Mouse (Mus musculus) limb, embryonic 15.5 days (tissue): ENCODE measurements around the gene Arl15. TPM values are rescaled to one million over a fixed set of nuclear protein-coding genes. Genes with fewer than 3 reads are reported as not detected.

Source experiments
- ATAC-seq: fragments of 200-750 bp; cut with Nextera tagmentation; 2 replicates; pipeline ENCODE4 v1.8.0; 2017; ENCODE audit warnings: low read depth, moderate TSS enrichment; ENCODE audit not compliant: insufficient number of reproducible peaks, low FRiP score, low TSS enrichment
- H3K27ac ChIP-seq: fragments of 300-500 bp; sonication (generic); 2 replicates; pipeline ENCODE4 v1.5.1; 2015; ENCODE audit warnings: moderate library complexity, mild to moderate bottlenecking, inconsistent platforms
- H3K27me3 ChIP-seq: fragments of 300-500 bp; sonication (generic); 2 replicates; pipeline ENCODE4 v1.6.1; 2015; ENCODE audit warnings: inconsistent platforms
- H3K36me3 ChIP-seq: fragments of 300-500 bp; sonication (generic); 2 replicates; pipeline ENCODE4 v1.6.1; 2015; ENCODE audit warnings: inconsistent platforms
- H3K4me1 ChIP-seq: fragments of 300-500 bp; sonication (generic); 2 replicates; pipeline ENCODE4 v1.6.1; 2015; ENCODE audit warnings: inconsistent platforms
- H3K4me2 ChIP-seq: fragments of 300-500 bp; sonication (generic); 2 replicates; pipeline ENCODE4 v1.6.1; 2015; ENCODE audit warnings: mild to moderate bottlenecking, inconsistent platforms
- H3K4me3 ChIP-seq: fragments of 300-500 bp; sonication (generic); 2 replicates; pipeline ENCODE4 v1.5.1; 2015; ENCODE audit warnings: mild to moderate bottlenecking, inconsistent platforms
- H3K9ac ChIP-seq: fragments of 300-500 bp; sonication (generic); 2 replicates; pipeline ENCODE4 v1.6.1; 2015; ENCODE audit warnings: inconsistent platforms
- H3K9me3 ChIP-seq: fragments of 300-500 bp; sonication (generic); 2 replicates; pipeline ENCODE4 v1.6.1; 2016; ENCODE audit warnings: inconsistent platforms
- WGBS: fragments of 180-500 bp; shearing (Covaris S2); methylation state at CpG from one replicate; pipeline ENCODE4 v1.1.7; 2015; 5-methylcytosine and 5-hydroxymethylcytosine counted together
- polyA plus RNA-seq: library from polyadenylated mRNA; unstranded; fragments of >200 nt; fragmentation: Nextera tagmentation; extraction: Ambion mirVana; gene quantifications from 2 replicates; pipeline ENCODE4 v1.2.1, GENCODE M21; 2015

Arl15 gene
- polyA plus RNA-seq, 1 experiment from 2014 or later, result 10.8 TPM

DNA sequence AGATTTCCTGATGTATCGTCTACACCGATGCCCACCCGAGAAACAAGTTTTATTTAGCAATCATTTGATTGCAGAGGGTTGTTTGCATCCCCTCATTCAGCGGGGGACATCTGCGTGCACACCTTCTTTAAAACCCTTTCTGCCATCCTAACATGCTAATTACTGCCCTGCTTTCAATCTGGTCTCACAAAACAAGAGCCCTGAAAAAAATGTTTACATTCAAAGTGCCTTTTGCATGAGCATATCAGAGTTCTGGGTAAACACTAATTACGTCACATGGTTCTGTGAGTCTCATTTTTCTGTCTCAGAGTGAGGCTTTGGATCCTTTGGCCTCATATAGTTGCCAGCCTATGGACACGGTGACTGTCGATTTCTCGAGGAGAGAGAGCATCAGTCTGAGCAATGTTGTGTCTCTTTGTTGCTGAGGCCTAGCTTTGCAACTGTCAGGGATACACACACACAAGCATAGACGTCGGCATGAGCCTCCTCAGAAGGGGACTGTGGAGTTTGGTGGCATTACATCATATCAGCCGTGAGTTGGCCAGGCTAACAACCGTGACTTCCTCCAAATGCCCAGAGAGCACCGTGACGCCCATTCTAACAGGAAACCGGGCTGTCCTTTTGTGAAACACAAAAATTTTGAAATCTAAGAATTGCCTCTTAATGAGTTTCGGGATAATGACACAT, 283.4 kb downstream of the Arl15 start:
- no peak overlapping the region for H3K4me3 ChIP-seq
- H3K9me3 ChIP-seq, result no peaks in the 10 kb centered on the region
- no peak for ATAC-seq
- no peaks in the 10 kb centered on the region for H3K27me3 ChIP-seq
- 0 out of 2 replicates have a peak, but pooled peaks cover 4% of the 10 kb centered on the region for H3K4me1 ChIP-seq
- no peak overlapping the region for H3K27ac ChIP-seq
- H3K4me2 ChIP-seq, result no peak overlapping the region
- WGBS, result 72% methylated on average over 17 of the region's 17 CpGs
- no peak overlapping the region for H3K9ac ChIP-seq
- H3K36me3 ChIP-seq, result no peaks in the 10 kb centered on the region

DNA sequence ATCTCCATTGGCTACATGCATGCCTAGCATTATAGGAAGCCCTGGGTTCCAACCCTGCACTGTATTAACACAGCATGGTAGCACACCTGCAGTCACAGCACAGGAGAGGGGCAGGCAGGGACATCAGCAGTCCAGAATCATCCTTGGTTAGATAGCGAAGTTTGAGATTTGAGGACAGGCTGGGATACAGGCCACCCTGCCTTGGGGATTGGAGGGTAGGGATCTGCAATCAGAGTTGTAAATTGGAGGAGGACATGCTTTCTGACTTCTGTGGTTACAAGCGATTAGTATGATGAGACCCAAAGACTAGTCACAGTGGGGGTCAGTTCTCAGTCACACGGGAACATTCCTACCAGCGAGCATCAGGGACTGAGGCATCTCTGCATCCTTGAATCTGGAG, 284.5 kb downstream of the Arl15 start:
- Histone ChIP-seq H3K4me1 (0 out of 2 replicates have a peak, but pooled peaks cover 4% of the 10 kb centered on the region), H3K4me3 (no peak overlapping the region), H3K27me3 (no peaks in the 10 kb centered on the region), H3K36me3 (no peaks in the 10 kb centered on the region), H3K27ac (no peak overlapping the region), H3K9ac (no peak overlapping the region), H3K9me3 (no peaks in the 10 kb centered on the region), H3K4me2 (no peak overlapping the region)
- no peak for ATAC-seq
- WGBS, result 83% methylated on average over 4 of the region's 4 CpGs

DNA sequence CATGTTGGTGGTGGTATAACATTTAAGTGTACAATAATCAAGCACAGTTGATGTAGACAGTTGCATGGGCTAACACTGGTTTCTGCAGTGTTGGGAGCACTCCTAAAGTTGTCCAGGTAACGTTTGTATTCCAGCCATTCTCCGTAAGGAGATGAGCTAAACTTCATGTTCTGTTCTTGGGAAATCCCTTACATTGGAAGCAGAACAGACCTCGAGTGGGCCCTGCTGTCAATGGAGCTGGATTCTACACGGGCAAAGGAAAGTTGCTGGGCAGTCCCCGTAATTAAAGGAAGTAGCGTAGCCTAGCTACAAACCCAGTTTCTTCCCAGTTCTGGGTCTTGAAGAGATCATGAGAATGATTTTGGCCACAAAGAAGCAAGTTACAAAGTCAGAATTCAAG, 285.4 kb downstream of the Arl15 start:
- Histone ChIP-seq H3K4me1 (0 out of 2 replicates have a peak, but pooled peaks cover 4% of the 10 kb centered on the region), H3K4me3 (no peak overlapping the region), H3K27me3 (no peaks in the 10 kb centered on the region), H3K27ac (no peak overlapping the region), H3K9me3 (no peaks in the 10 kb centered on the region), H3K9ac (no peak overlapping the region), H3K4me2 (no peak overlapping the region), H3K36me3 (no peaks in the 10 kb centered on the region)
- 91% methylated on average over 6 of the region's 6 CpGs for WGBS
- no peak for ATAC-seq

- H3K9me3 ChIP-seq, result no peaks in the 10 kb centered on the region
- H3K27ac ChIP-seq, result no peak overlapping the region
- no peaks in the 10 kb centered on the region for H3K27me3 ChIP-seq
- WGBS, result 84% methylated on average over 8 of the region's 8 CpGs
- H3K4me2 ChIP-seq, result no peak overlapping the region
- 0 out of 2 replicates have a peak, but pooled peaks cover 4% of the 10 kb centered on the region for H3K4me1 ChIP-seq
- H3K9ac ChIP-seq, result no peak overlapping the region
- no peak for ATAC-seq
- no peak overlapping the region for H3K4me3 ChIP-seq
- no peaks in the 10 kb centered on the region for H3K36me3 ChIP-seq
These were observed 286.2 kb downstream of the Arl15 start for GRCm38 (mm10) chr13:114080491-114080890.

DNA sequence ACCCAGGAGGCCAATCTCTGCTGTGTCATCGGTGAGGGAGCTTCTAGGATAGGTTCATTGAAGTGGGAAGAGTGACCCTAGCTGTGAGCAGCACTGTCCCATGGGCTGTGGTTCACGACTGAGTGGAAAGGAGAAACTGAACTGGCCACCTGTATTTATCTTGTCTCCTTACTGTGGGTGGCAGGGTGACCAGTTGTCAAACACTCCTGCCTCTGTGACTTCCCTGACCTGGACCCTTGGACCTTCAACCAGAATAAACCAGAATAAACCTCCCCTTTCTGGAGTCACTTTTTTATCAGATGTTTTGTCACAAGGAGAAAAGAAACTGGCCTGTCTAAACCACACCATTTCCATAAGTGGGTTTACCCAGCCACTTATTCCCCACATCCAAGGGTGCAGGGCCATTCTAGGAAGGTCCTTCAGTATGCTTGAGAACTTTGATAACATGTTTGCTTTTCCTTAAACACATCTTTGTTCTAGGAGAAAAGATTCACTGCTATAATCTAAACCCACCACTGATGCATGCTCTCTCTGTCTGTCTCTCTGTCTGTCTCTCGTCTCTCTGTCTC, 289.3 kb downstream of the Arl15 start:
- Histone ChIP-seq H3K27ac (no peak overlapping the region), H3K4me2 (no peak overlapping the region), H3K9ac (no peak overlapping the region), H3K9me3 (no peaks in the 10 kb centered on the region), H3K4me3 (no peak overlapping the region), H3K36me3 (no peaks in the 10 kb centered on the region), H3K4me1 (0 out of 2 replicates have a peak, but pooled peaks cover 8% of the 10 kb centered on the region), H3K27me3 (no peaks in the 10 kb centered on the region)
- WGBS, result 85% methylated on average over 3 of the region's 3 CpGs
- ATAC-seq, result no peak

GRCm38 (mm10) chr13:114085442-114085841, 291.1 kb downstream of the Arl15 start:
- H3K4me3 ChIP-seq, result no peak overlapping the region
- 76% methylated on average over 8 of the region's 8 CpGs for WGBS
- no peak overlapping the region for H3K4me2 ChIP-seq
- H3K9me3 ChIP-seq, result no peaks in the 10 kb centered on the region
- no peak overlapping the region for H3K9ac ChIP-seq
- H3K36me3 ChIP-seq, result no peaks in the 10 kb centered on the region
- no peak overlapping the region for H3K27ac ChIP-seq
- no peaks in the 10 kb centered on the region for H3K27me3 ChIP-seq
- ATAC-seq, result no peak
- H3K4me1 ChIP-seq, result 0 out of 2 replicates have a peak, but pooled peaks cover 8% of the 10 kb centered on the region

DNA sequence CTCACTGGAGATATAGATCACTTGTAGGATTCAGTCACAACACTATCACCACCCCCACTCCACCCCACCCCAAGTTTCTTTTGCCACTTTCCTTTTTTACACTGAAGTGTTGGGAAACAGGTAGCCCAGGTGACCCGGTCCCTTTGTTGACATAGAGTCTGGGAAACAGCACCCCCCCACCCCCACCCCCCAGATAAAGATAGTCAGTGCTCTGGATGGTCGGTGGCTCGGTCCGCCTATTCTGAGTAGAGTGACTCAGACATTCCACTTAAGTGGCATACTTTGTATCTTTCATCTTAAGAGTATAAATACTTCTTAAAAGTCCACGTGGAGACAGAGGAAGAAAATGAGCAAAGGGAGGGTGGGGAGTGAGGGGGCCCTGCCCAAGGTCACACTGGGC, 292.0 kb downstream of the Arl15 start:
- Histone ChIP-seq H3K4me1 (0 out of 2 replicates have a peak, but pooled peaks cover 4% of the 10 kb centered on the region), H3K4me2 (no peak overlapping the region), H3K27me3 (no peaks in the 10 kb centered on the region), H3K27ac (no peak overlapping the region), H3K4me3 (no peak overlapping the region), H3K36me3 (no peaks in the 10 kb centered on the region), H3K9ac (no peak overlapping the region), H3K9me3 (no peaks in the 10 kb centered on the region)
- ATAC-seq, result no peak
- WGBS, result 78% methylated on average over 5 of the region's 5 CpGs

- ATAC-seq, result no peak
- no peaks in the 10 kb centered on the region for H3K27me3 ChIP-seq
- no peaks in the 10 kb centered on the region for H3K36me3 ChIP-seq
- no peak overlapping the region for H3K9ac ChIP-seq
- H3K4me3 ChIP-seq, result no peak overlapping the region
- H3K9me3 ChIP-seq, result no peaks in the 10 kb centered on the region
- no peak overlapping the region for H3K27ac ChIP-seq
- H3K4me2 ChIP-seq, result no peak overlapping the region
- 0 out of 2 replicates have a peak, but pooled peaks cover 4% of the 10 kb centered on the region for H3K4me1 ChIP-seq
- WGBS, result 89% methylated on average over 5 of the region's 5 CpGs
These were observed 292.5 kb downstream of the Arl15 start for GRCm38 (mm10) chr13:114086801-114087200.

DNA sequence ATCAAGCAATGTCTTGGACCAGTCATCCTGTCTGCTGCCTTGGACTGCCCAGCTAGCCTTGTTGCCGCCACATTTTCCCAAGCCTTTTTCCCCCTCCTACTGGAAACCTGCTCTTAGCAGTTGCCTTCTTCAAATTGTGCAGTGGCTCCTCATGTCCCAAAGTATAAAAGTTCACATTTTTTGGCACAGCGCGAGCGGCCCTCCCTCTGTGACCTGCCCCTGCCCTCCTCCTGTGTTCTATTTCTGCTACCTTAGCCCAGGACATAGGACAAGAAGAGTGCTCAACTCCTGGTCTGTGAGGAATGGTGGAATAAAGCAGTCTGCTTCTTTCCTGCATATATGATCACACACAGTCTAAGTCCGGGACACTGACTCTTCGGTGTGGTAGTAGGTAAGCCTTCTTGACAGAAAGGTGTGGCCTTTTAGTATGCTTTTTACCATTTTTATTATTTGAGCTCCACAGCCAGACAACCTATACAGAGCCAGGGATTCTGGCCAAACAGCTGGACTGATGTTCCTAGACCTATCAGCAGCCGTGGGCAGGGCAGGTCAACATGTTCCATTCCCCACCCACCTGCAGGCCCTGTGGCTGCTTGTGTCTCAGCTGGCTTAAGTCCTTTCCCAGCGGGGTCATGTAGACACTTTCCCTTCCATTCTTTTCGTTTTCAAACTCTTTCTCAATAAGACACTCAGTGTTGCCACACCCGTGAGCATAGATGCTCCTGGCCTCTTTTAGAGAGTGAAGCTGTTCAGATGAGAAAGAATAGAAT, 293.6 kb downstream of the Arl15 start:
- Histone ChIP-seq H3K4me3 (no peak overlapping the region), H3K4me2 (no peak overlapping the region), H3K27me3 (no peaks in the 10 kb centered on the region), H3K27ac (no peak overlapping the region), H3K36me3 (no peaks in the 10 kb centered on the region), H3K4me1 (0 out of 2 replicates have a peak, but pooled peaks cover 4% of the 10 kb centered on the region), H3K9me3 (no peaks in the 10 kb centered on the region), H3K9ac (no peak overlapping the region)
- ATAC-seq, result no peak
- 86% methylated on average over 10 of the region's 10 CpGs for WGBS

DNA sequence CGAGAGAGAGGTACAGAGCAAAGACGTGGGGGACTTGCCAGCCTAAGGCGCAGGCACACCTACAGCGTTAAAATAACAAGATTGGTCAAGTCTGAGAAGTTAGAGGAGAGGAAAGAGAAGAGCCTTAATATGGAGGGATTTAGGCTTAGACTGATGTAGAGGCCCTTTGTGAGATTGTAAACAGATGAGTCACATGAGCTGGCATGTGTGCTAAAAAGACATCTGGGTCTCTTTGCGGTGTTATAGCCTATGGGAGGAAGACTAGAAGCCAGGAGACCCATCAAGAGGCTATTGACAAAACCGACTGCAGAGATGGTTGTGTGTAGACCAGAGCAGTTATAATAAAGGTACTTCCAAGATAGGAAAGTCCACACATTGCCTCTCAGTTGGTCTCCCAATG, 296.5 kb downstream of the Arl15 start:
- Histone ChIP-seq H3K27me3 (no peaks in the 10 kb centered on the region), H3K36me3 (no peaks in the 10 kb centered on the region), H3K4me2 (no peak overlapping the region), H3K27ac (no peak overlapping the region), H3K4me3 (no peak overlapping the region), H3K4me1 (0 out of 2 replicates have a peak, but pooled peaks cover 4% of the 10 kb centered on the region), H3K9ac (no peak overlapping the region), H3K9me3 (no peaks in the 10 kb centered on the region)
- 81% methylated on average over 6 of the region's 6 CpGs for WGBS
- ATAC-seq, result no peak

- no peak overlapping the region for H3K27ac ChIP-seq
- H3K4me1 ChIP-seq, result 0 out of 2 replicates have a peak, but pooled peaks cover 4% of the 10 kb centered on the region
These were observed 296.9 kb downstream of the Arl15 start for GRCm38 (mm10) chr13:114091231-114091630.

More at GRCm38 (mm10) chr13:114091231-114091630, 296.9 kb downstream of the Arl15 start:
- no peaks in the 10 kb centered on the region for H3K9me3 ChIP-seq
- H3K27me3 ChIP-seq, result no peaks in the 10 kb centered on the region
- 36% methylated on average over 9 of the region's 9 CpGs for WGBS
- no peak overlapping the region for H3K4me2 ChIP-seq
- no peak overlapping the region for H3K4me3 ChIP-seq
- no peak for ATAC-seq
- H3K9ac ChIP-seq, result no peak overlapping the region
- H3K36me3 ChIP-seq, result no peaks in the 10 kb centered on the region
